Mouse (Mus musculus) MN1 (cell line): ENCODE results near the gene Fndc8.
A peak's percentile ranks its signal among the peaks of the same experiment; 100 is the strongest.

Experiments used
- DNase-seq: peaks from one replicate; pipeline ENCODE4 v3.0.0-alpha.2; 2016; ENCODE audit warnings: low spot score

The Fndc8 gene

GRCm38 (mm10) chr11:82891936-82892335, at the start of gene Fndc8:
Gene Fndc8 (plus strand): TSS chr11:82892124.
- DNase-seq, result no peak

- DNase-seq, result no peak
Measured at GRCm38 (mm10) chr11:82844771-82845414, 47.0 kb upstream of the Fndc8 start.

- peak; percentile 38 for DNase-seq
Measured at GRCm38 (mm10) chr11:82845415-82846078, 46.4 kb upstream of the Fndc8 start.

GRCm38 (mm10) chr11:82846079-82846436, 45.9 kb upstream of the Fndc8 start:
- no peak for DNase-seq

GRCm38 (mm10) chr11:82846938-82847337, 45.0 kb upstream of the Fndc8 start:
- no peak for DNase-seq

GRCm38 (mm10) chr11:82847571-82848000, 44.3 kb upstream of the Fndc8 start:
- DNase-seq, result no peak

GRCm38 (mm10) chr11:82850259-82850658, 41.7 kb upstream of the Fndc8 start:
- DNase-seq, result no peak

- no peak for DNase-seq
Measured at GRCm38 (mm10) chr11:82852115-82852514, 39.8 kb upstream of the Fndc8 start.

- no peak for DNase-seq
Measured at GRCm38 (mm10) chr11:82852540-82852939, 39.4 kb upstream of the Fndc8 start.

- no peak for DNase-seq
Measured at GRCm38 (mm10) chr11:82852958-82853357, 39.0 kb upstream of the Fndc8 start.

- DNase-seq, result no peak
Measured at GRCm38 (mm10) chr11:82854111-82854510, 37.8 kb upstream of the Fndc8 start.

GRCm38 (mm10) chr11:82855327-82855973, 36.5 kb upstream of the Fndc8 start:
- no peak for DNase-seq

GRCm38 (mm10) chr11:82856032-82856431, 35.9 kb upstream of the Fndc8 start:
- DNase-seq, result no peak

GRCm38 (mm10) chr11:82857307-82857848, 34.5 kb upstream of the Fndc8 start:
- no peak for DNase-seq

- DNase-seq, result no peak
Measured at GRCm38 (mm10) chr11:82860759-82861158, 31.2 kb upstream of the Fndc8 start.

- DNase-seq, result no peak
Measured at GRCm38 (mm10) chr11:82861558-82861957, 30.4 kb upstream of the Fndc8 start.

- DNase-seq, result no peak
Measured at GRCm38 (mm10) chr11:82862638-82863037, 29.3 kb upstream of the Fndc8 start.

GRCm38 (mm10) chr11:82863059-82863458, 28.9 kb upstream of the Fndc8 start:
- DNase-seq, result no peak

- peak; percentile 18 for DNase-seq
Measured at GRCm38 (mm10) chr11:82863488-82863931, 28.4 kb upstream of the Fndc8 start.

- DNase-seq, result no peak
Measured at GRCm38 (mm10) chr11:82865957-82866356, 26.0 kb upstream of the Fndc8 start.

- no peak for DNase-seq
Measured at GRCm38 (mm10) chr11:82866850-82867564, 24.9 kb upstream of the Fndc8 start.

- DNase-seq, result no peak
Measured at GRCm38 (mm10) chr11:82867956-82868355, 24.0 kb upstream of the Fndc8 start.
